In the genomic region with DNA sequence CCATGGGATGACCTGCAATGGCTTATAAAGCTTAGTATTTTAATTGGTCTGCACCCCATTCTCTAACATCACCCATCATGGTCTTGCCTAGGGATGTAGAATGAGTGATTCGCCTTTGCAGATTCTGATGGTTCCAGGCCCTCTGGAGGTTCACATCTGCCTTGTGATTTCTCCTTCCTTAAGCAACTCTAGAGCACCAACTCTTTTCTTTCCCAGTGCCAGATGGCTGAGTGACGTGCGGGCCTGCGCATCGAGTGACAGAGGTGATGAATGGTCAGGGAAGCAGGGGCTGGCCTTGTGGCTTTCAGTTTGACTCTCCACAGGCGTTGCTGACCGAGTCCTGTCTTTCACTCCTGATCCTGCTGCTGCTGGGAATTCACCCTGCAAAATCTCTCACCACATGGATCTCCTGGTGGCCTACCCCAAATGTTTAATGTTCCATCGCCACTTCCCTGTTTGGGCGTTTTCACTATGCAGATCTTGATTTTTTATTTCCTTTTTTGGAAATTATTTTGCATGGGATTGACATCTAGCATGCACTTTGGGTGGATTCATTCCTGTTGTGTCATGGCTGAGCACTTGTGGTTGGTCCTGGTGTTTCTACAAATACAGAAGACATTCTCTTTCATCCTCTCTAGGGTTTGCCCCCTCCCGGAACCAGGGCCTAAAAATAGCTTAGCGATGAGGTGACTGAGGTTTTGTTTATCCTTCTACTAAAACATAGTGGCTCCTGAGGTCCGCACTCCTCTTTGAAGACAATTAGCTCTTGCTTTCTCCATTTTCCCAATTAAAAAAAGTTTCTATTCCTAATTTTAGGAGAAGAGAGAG, we compare ENCODE assay signal across 34 mouse cellular contexts. TPM values are rescaled to one million over a fixed set of nuclear protein-coding genes. Genes with fewer than 3 reads are reported as not detected.
"Had no signal": no experiment of that assay in that cellular context is flagged by ENCODE, and none has a peak within 500 bp of the region (broad histone marks: within the 10 kb centered on the region; RNA-seq: fewer than 3 reads in every experiment).

No protein-coding gene starts in this region.

- H3K4me1 ChIP-seq: heart, embryonic 13.5 days; heart, embryonic 15.5 days; hindbrain, embryonic 13.5 days; hindbrain, embryonic 15.5 days; intestine, embryonic 15.5 days; kidney, embryonic 15.5 days; limb, embryonic 13.5 days; limb, embryonic 15.5 days had no signal

- H3K9me3 ChIP-seq: heart, embryonic 15.5 days; hindbrain, embryonic 15.5 days; intestine, embryonic 15.5 days; limb, embryonic 15.5 days had no signal

- H3K4me3 ChIP-seq: heart, adult 2 months; heart, embryonic 13.5 days; heart, embryonic 15.5 days; hindbrain, embryonic 13.5 days; hindbrain, embryonic 15.5 days; intestine, embryonic 15.5 days; kidney, embryonic 15.5 days; limb, embryonic 13.5 days; limb, embryonic 15.5 days; liver, embryonic 12.5 days had no signal

- H3K27ac ChIP-seq: heart, adult 2 months; heart, embryonic 13.5 days; heart, embryonic 15.5 days; hindbrain, embryonic 13.5 days; hindbrain, embryonic 15.5 days; hindbrain, postnatal 0 days; intestine, embryonic 15.5 days; kidney, embryonic 15.5 days; kidney, postnatal 0 days; limb, embryonic 13.5 days; limb, embryonic 15.5 days; liver, embryonic 12.5 days; liver, embryonic 14.5 days had no signal

- H3K4me2 ChIP-seq: heart, embryonic 11.5 days; heart, embryonic 13.5 days; heart, embryonic 15.5 days; hindbrain, embryonic 13.5 days; hindbrain, embryonic 15.5 days; intestine, embryonic 15.5 days; kidney, embryonic 15.5 days; limb, embryonic 13.5 days; limb, embryonic 15.5 days; liver, embryonic 12.5 days had no signal

- H3K27me3 ChIP-seq: heart, embryonic 13.5 days; heart, embryonic 15.5 days; hindbrain, embryonic 13.5 days; hindbrain, embryonic 15.5 days; intestine, embryonic 15.5 days; kidney, embryonic 15.5 days; limb, embryonic 13.5 days; limb, embryonic 15.5 days; liver, embryonic 12.5 days had no signal

- DNase-seq: gastrocnemius, postnatal 14 days; gastrocnemius, postnatal 36 days; heart, adult 11 months; heart, adult 2 months; heart, postnatal 14 days; heart, postnatal 36 days; kidney, adult 18-20 months; kidney, adult 9 months; kidney, postnatal 14 days; kidney, postnatal 36 days; layer of hippocampus, adult 9-11 months; layer of hippocampus, postnatal 36 days; left cerebral cortex, postnatal 4 days had no signal

- ATAC-seq: hindbrain, postnatal 0 days; inflammation-experienced regulatory T-cells, adult 6 months; intestine, embryonic 15.5 days; intestine, postnatal 0 days; liver, embryonic 12.5 days had no signal

- H3K36me3 ChIP-seq: heart, embryonic 13.5 days; heart, embryonic 15.5 days; hindbrain, embryonic 13.5 days; hindbrain, embryonic 15.5 days; intestine, embryonic 15.5 days; kidney, embryonic 15.5 days; limb, embryonic 13.5 days; limb, embryonic 15.5 days; liver, embryonic 12.5 days had no signal

- H3K9ac ChIP-seq: heart, embryonic 13.5 days; heart, embryonic 15.5 days; hindbrain, embryonic 13.5 days; hindbrain, embryonic 15.5 days; intestine, embryonic 15.5 days; kidney, embryonic 15.5 days; limb, embryonic 13.5 days; limb, embryonic 15.5 days; liver, embryonic 12.5 days; liver, embryonic 14.5 days had no signal

RNA-seq across cellular contexts. Expression of a gene that starts 9.4 kb away (rescaled TPM):
- polyA plus RNA-seq: inflammation-experienced regulatory T-cells, adult 6 months; liver, adult 2 months had no signal

RNA-seq across cellular contexts. Expression of a gene that starts 27.1 kb away (rescaled TPM):
- polyA plus RNA-seq: gonadal fat pad, adult 2 months; heart, adult 2 months; heart, embryonic 11.5 days; heart, embryonic 13.5 days; heart, embryonic 15.5 days; heart, postnatal 0 days; hindbrain, embryonic 13.5 days; hindbrain, embryonic 15.5 days; hindbrain, postnatal 0 days; inflammation-experienced regulatory T-cells, adult 6 months; intestine, embryonic 15.5 days; intestine, postnatal 0 days; kidney, embryonic 15.5 days; kidney, postnatal 0 days; large intestine, adult 2 months; limb, embryonic 11.5 days; limb, embryonic 13.5 days; limb, embryonic 15.5 days; liver, adult 2 months; liver, embryonic 12.5 days; liver, embryonic 14.5 days; liver, embryonic 16.5 days had no signal

RNA-seq across cellular contexts. Expression of a gene that starts 44.7 kb away (rescaled TPM):
- polyA plus RNA-seq: gonadal fat pad, adult 2 months; heart, adult 2 months; heart, embryonic 11.5 days; heart, embryonic 13.5 days; heart, embryonic 15.5 days; heart, postnatal 0 days; hindbrain, embryonic 13.5 days; hindbrain, embryonic 15.5 days; hindbrain, postnatal 0 days; kidney, embryonic 15.5 days; kidney, postnatal 0 days; limb, embryonic 11.5 days; limb, embryonic 13.5 days; limb, embryonic 15.5 days; liver, adult 2 months; liver, embryonic 12.5 days; liver, embryonic 14.5 days; liver, embryonic 16.5 days had no signal
